Mouse (Mus musculus): ENCODE data around the gene Sh3pxd2a. TPM values are rescaled to one million over a fixed set of nuclear protein-coding genes. Genes with fewer than 3 reads are reported as not detected.

Sh3pxd2a gene
- total RNA-seq, 2 experiments from 2014 or later, result 79.8 to 85.6 TPM

- no peak for DNase-seq
These were observed 6.3 kb downstream of the Sh3pxd2a start for GRCm38 (mm10) chr19:47457711-47458503.

GRCm38 (mm10) chr19:47456021-47456420 is 8.2 kb downstream of the Sh3pxd2a start:
- DNase-seq, result no peak

- DNase-seq, result no peak
These were observed 9.0 kb downstream of the Sh3pxd2a start for GRCm38 (mm10) chr19:47455001-47455755.

- DNase-seq, result no peak
These were observed 9.8 kb downstream of the Sh3pxd2a start for GRCm38 (mm10) chr19:47454167-47455000.

GRCm38 (mm10) chr19:47453352-47453751 is 10.8 kb downstream of the Sh3pxd2a start:
- no peak for DNase-seq

GRCm38 (mm10) chr19:47452682-47453081 is 11.5 kb downstream of the Sh3pxd2a start:
- no peak for DNase-seq

GRCm38 (mm10) chr19:47452211-47452610 is 12.0 kb downstream of the Sh3pxd2a start:
- DNase-seq, result no peak

GRCm38 (mm10) chr19:47451476-47452113 is 12.6 kb downstream of the Sh3pxd2a start:
- DNase-seq, result no peak

GRCm38 (mm10) chr19:47450261-47451137 is 13.7 kb downstream of the Sh3pxd2a start:
- DNase-seq, result no peak

- no peak for DNase-seq
These were observed 14.5 kb downstream of the Sh3pxd2a start for GRCm38 (mm10) chr19:47449513-47450227.

- DNase-seq, result no peak
These were observed 15.5 kb downstream of the Sh3pxd2a start for GRCm38 (mm10) chr19:47448618-47449151.

- DNase-seq, result peak; percentile 50
These were observed 17.3 kb downstream of the Sh3pxd2a start for GRCm38 (mm10) chr19:47446841-47447365.

- DNase-seq, result no peak
These were observed 18.1 kb downstream of the Sh3pxd2a start for GRCm38 (mm10) chr19:47446130-47446529.

GRCm38 (mm10) chr19:47445726-47446125 is 18.5 kb downstream of the Sh3pxd2a start:
- no peak for DNase-seq

- DNase-seq, result no peak
These were observed 19.7 kb downstream of the Sh3pxd2a start for GRCm38 (mm10) chr19:47444488-47444887.

GRCm38 (mm10) chr19:47442294-47442627 is 21.9 kb downstream of the Sh3pxd2a start:
- no peak for DNase-seq

- DNase-seq, result no peak
These were observed 22.5 kb downstream of the Sh3pxd2a start for GRCm38 (mm10) chr19:47441541-47442293.

GRCm38 (mm10) chr19:47440967-47441366 is 23.2 kb downstream of the Sh3pxd2a start:
- no peak for DNase-seq

GRCm38 (mm10) chr19:47440435-47440803 is 23.8 kb downstream of the Sh3pxd2a start:
- no peak for DNase-seq

Measured in gastrocnemius, postnatal 10 days (tissue).